Mouse (Mus musculus): Measurements from ENCODE around the gene Ttc28.

The Ttc28 gene

GRCm38 (mm10) chr5:111006272-111007135 lies 126.9 kb downstream of the Ttc28 start:
- no peak for DNase-seq (ENCODE audit: extremely low read depth, low read depth)

- no peak for DNase-seq (ENCODE audit: extremely low read depth, low read depth)
Observed at GRCm38 (mm10) chr5:111007136-111007500, 127.5 kb downstream of the Ttc28 start.

DNA sequence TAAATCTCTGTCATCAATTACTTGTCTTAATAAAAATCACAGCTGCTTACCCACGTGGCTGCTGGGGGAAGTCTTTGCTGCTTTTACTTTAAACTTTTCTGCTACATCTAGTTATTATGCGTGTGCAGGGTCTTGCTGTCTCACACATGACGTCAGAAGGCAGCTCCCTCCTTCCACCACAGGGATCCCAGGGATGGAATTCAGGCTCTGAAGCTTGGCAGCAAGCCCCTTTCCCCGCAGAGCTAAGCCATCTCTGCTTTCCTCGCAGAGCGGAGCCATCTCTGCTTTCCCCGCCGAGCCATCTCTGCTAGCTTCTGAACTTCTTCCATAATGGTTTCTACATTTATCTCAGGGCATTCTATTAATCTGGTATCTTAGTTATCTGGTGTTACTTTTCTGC lies 128.3 kb downstream of the Ttc28 start:
- no peak for DNase-seq (ENCODE audit: extremely low read depth, low read depth)

GRCm38 (mm10) chr5:111008431-111008830 lies 128.8 kb downstream of the Ttc28 start:
- no peak for DNase-seq (ENCODE audit: extremely low read depth, low read depth)

DNA sequence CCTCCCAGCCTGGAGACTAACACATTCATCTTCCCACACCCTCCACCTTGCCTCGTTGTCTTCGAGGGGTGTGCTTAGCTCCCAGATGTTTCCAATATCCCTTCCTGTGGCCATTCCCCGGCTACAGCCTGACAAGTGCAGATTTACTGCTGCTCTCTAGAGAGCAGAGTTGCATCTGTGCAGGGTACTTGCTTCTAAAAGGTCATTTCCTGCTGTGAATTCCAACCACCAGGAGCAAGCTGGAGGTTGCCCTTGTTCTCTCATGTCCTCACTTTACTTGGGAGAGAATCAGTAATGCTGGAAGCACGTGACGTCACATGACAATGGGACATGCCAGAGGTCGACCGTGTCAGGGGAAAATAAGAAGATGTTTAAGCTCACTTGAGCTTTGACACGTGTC lies 131.7 kb downstream of the Ttc28 start:
- no peak for DNase-seq (ENCODE audit: extremely low read depth, low read depth)

- no peak for DNase-seq (ENCODE audit: extremely low read depth, low read depth)
Observed at GRCm38 (mm10) chr5:111012064-111012463, 132.5 kb downstream of the Ttc28 start.

DNA sequence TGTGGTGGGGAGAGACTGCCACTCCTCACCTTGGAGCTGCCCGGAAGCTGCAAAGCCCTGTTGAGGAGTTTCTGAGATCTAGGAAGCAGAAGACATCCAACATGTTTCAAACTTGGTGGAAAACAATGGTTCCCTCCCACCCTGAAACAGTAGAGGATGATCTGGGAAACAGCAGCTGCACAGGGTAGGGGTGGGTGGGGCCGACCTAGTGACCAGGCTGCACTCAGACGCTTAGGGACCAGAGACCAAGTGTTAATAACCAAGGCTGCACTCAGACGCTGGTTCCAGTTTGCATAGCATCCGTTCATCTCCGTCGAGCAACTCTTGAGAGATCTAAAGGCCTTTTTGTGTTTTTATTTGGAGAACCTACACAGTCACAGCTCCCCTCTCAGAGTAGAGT lies 133.0 kb downstream of the Ttc28 start:
- no peak for DNase-seq (ENCODE audit: extremely low read depth, low read depth)

- no peak for DNase-seq (ENCODE audit: extremely low read depth, low read depth)
Observed at GRCm38 (mm10) chr5:111014960-111015359, 135.4 kb downstream of the Ttc28 start.

DNA sequence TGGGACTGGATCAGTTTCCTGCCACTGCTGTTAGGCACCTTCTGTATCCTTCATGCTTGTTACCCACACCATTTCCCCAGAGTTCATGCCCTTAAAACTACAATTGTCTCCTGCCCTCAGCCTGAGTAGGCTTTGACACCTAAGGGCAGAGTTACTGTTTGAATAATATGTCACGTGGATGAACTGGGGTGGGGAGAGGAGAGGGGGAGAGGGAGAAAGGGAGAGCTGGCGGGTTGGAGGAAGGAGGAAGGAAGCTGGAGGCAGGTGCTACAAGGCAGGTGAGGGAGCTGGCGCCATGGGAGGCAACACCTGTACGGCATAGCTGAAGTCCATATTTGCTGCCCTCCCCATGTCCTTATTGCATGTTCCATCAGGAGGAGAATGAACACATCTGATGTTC lies 137.7 kb downstream of the Ttc28 start:
- no peak for DNase-seq (ENCODE audit: extremely low read depth, low read depth)

DNA sequence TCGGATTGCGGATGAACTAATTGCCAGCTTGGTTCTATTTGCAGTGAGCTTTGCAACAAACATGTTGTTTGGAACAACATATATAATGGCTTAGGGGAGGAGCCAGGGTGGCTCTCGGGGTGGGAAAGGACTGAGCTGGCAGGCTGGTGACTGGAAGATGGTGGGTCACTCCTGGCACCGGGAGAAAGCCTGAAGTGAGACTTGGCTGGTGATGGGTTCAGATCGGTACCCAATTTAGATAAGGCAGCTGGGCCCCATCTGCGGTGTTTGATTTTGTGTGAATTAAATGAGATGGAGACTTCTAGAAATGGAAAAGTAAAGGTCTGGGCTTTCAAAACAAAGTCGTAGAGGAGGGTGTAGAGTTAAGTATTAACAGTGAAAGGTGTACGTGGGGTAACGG lies 142.7 kb downstream of the Ttc28 start:
- no peak for DNase-seq (ENCODE audit: extremely low read depth, low read depth)

DNA sequence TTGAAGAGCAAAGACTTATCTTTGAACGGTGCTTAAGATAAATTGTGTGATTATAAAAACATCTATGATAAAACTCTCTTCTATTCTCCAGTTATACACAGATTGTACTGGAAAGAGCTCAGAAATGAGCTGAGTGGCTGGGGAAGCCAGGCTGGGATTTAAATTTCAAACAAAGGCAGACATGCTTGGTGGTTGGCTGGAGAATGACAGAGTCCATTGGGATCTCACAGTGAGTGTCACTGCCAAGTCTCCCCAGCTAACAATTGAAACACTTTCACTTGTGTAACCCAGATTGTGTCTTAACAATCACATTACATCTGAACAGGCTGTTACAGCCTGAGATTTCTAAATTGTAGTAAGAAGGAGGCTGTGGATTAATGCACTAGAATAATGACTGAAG lies 143.3 kb downstream of the Ttc28 start:
- DNase-seq (ENCODE audit: extremely low read depth, low read depth) = no peak

- DNase-seq (ENCODE audit: extremely low read depth, low read depth) = no peak
Observed at GRCm38 (mm10) chr5:111024621-111025020, 145.0 kb downstream of the Ttc28 start.

GRCm38 (mm10) chr5:111025476-111025875 lies 145.9 kb downstream of the Ttc28 start:
- no peak for DNase-seq (ENCODE audit: extremely low read depth, low read depth)

- no peak for DNase-seq (ENCODE audit: extremely low read depth, low read depth)
Observed at GRCm38 (mm10) chr5:111026209-111026608, 146.6 kb downstream of the Ttc28 start.

DNA sequence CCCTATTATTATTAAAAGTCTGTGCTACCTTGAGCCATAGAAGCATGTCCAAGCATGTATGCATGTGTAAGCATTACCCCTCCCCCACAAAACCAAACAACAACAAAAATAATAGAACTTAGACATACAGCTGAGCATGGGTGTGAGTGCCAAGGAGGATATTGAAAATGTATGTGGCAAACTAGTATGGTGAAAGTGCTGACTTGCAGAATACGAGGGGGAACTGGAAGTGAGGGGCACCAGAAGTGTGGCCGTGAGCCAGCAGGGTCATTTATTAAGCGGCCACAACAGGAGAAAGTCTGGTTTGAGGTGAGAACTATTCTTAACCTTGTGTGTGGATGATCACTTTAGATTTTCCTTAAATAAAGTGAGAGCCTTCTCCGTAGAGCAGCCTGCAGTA lies 148.7 kb downstream of the Ttc28 start:
- no peak for DNase-seq (ENCODE audit: extremely low read depth, low read depth)

DNA sequence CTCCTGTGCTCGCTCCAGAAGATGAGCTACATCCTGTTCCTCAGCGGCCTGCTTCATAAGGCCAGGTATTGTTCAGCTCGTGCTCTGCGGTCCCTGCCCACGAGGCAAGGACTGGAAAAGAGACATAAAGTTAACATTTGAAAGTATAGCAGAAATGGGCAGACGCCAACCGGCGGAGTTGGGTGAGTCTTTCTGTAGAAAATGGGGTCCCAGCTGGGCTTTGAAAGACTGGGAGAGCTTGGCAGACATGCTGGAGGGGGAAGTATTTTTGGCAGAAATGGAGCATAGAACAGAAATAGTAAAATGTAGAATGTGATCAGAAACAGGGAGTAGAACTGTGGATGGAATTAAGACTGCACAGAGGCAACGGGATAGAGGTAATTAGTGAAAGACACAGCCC lies 149.3 kb downstream of the Ttc28 start:
- no peak for DNase-seq (ENCODE audit: extremely low read depth, low read depth)

- DNase-seq (ENCODE audit: extremely low read depth, low read depth) = no peak
Observed at GRCm38 (mm10) chr5:111032687-111033295, 153.2 kb downstream of the Ttc28 start.

DNA sequence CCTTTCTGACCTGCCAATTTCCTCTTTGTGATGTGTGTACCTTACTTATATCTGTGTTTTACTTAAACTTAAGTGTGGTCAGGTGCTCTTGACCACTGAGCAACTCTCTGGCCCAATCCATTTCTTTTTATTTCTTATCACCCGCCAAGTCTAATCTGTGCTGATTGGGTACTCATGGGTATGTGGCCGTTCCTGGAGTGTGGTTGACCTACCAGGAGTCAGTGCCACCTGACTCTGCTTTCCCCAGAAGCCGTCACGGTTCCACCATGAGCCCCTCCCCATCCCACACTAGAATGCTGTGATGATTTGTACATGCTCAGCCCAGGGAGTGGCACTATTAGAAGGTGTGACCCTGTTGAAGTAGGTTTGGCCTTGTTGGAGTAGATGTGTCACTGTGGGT lies 153.9 kb downstream of the Ttc28 start:
- DNase-seq (ENCODE audit: extremely low read depth, low read depth) = no peak

DNA sequence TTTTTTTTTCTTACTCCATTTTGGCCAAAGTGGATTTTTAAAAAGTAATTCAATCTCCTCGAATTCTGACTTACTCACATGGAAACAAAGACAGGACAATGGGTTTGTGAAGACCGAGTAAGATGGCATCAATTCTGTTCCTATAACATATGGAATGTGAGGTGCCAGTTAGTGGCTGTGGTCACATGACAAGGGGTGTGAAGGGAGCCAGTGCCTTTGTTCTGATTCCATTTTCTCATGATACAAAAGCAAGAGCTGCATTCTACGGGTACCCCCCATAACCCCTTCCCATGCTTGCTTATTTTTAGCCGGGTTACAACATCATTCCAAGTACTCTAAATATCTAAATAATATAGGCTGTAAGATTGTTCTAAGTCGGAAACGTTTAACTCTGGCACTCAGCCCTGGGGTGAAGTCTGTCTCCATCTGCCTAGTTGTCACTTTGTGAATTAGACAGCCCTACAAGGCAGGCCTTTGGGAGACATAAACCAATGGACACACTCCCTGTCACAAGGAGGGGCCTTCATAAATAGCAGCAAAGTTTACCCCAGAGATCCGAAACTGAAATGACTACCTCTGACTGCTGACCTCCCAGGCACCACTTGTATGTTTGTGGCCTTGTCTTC lies 157.6 kb downstream of the Ttc28 start:
- DNase-seq (ENCODE audit: extremely low read depth, low read depth) = no peak

DNA sequence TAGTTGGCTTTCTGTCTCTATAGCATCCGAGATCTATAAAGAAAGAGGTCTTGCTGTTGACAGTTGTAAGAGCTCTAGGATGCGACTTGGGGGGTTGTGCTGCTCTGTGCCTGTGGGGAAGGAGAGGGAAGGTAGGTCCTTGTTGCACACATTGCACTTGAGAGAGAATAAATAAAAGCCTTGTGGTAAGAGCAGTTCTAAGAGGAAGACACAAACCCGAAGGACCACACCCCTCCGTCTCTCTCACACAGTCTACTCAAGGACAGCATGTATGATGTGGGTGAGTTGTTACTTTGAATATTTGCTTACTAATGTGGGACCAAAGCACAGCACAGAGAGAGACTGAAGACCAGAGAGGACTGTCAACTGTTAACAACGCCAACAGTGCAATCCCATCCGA lies 160.2 kb downstream of the Ttc28 start:
- no peak for DNase-seq (ENCODE audit: extremely low read depth, low read depth)

DNA sequence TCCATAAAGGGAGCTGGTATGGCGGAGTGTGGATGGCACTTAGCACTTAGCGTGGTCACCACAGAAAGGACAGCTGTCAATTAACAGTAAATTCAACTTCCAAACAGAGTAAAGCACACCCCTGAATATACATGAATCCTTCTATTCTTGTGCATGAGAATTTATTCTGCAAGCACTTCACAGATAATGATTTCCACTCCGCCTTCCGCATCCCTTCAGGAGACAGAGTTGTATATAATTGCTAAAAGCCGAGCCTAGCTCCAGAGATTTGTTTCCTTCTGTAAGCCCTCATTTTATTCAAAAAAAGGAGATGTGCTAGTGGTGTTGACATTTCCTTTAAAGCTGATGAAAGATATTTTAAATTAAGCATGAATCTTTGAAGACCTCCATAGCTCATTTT lies 162.3 kb downstream of the Ttc28 start:
- DNase-seq (ENCODE audit: extremely low read depth, low read depth) = no peak

GRCm38 (mm10) chr5:111044193-111044592 lies 164.6 kb downstream of the Ttc28 start:
- DNase-seq (ENCODE audit: extremely low read depth, low read depth) = no peak

DNA sequence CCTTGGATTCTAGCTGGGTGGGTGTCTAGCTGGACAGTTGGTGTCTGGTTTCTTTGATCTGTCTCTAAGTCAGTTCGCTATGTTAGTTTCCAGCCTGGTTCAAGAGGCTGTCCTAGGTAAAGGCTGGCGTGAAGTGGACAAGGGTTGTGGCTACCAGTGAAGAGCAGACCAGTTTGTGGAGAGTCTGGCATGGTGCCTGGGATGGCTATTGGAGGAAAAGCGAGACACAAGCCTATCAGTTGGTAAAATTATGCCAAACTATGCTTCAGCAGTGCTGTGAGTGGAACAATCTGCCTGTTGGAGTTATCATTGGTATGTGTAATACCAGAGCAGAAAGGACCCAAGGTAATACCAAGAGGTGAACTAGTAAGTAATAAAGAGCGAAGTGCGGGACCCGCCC lies 166.8 kb downstream of the Ttc28 start:
- DNase-seq (ENCODE audit: extremely low read depth, low read depth) = no peak
